Mouse (Mus musculus): ENCODE measurements around the gene Cplx1. TPM values are rescaled to one million over a fixed set of nuclear protein-coding genes. Genes with fewer than 3 reads are reported as not detected.
"Not testable (repeated sequence)": the region's sequence is repeated elsewhere in the genome, so short reads cannot be mapped to it uniquely, and the experiment has no call there.

The Cplx1 gene
- polyA plus RNA-seq, 1 experiment: 0.69 TPM

DNA sequence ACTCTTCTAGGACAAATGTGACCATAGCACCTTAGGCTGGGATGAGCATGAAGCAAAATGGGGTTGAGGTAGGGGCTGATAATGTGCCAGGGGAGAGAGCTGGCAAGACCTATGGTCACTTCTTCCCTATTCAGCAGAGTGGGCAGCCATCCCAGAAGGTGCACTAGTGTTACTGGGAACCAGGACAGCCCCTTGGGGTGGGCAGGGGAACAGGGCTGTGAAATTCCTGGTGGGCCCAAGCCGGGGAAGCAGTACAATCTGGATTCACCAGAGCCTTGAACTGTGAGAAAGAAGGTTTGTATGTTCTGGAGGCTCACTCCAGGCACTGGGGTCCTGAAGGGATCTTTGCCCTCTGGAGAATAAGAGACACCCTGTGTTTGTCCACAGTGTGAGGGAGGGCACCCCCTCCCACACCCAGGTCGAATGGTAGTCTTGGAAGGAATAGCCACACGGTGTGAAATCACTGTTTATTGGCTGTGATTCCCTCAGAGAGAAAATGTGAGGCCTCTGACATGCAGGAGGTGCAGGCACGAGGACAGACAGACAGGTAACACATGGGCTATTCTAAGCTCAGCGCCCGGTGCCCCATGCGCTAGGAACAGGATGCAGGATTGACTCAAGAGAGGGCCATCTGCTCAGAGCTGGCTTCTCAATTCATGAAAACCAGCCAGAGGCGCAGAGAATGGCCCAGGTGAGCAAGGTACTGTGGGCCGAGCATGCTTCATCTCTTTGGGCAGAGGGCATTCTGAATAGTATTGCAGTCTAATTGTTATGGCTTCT lies 31.5 kb downstream of the Cplx1 start:
- Histone ChIP-seq H3K4me3 (ENCODE audit: control insufficient read depth, low read depth, low read length) (no peak overlapping the region), H3K4me1 (ENCODE audit: control insufficient read depth, insufficient read depth, low read length) (no peaks in the 10 kb centered on the region), H3K27ac (ENCODE audit: control insufficient read depth, insufficient read depth, low read depth, low read length) (no peak overlapping the region), H3K36me3 (ENCODE audit: control insufficient read depth, insufficient read depth, low read length) (no peaks in the 10 kb centered on the region), H3K27me3 (ENCODE audit: control insufficient read depth, insufficient read depth, low read length) (no peaks in the 10 kb centered on the region)
- TF ChIP-seq CTCF (IDR thresholded peaks at IDR 0.05; ENCODE audit: control insufficient read depth, insufficient read depth, insufficient replicate concordance, low read depth, low read length) (no peak), POLR2A (IDR thresholded peaks at IDR 0.05; ENCODE audit: control insufficient read depth, low read depth, low read length) (no peak)

DNA sequence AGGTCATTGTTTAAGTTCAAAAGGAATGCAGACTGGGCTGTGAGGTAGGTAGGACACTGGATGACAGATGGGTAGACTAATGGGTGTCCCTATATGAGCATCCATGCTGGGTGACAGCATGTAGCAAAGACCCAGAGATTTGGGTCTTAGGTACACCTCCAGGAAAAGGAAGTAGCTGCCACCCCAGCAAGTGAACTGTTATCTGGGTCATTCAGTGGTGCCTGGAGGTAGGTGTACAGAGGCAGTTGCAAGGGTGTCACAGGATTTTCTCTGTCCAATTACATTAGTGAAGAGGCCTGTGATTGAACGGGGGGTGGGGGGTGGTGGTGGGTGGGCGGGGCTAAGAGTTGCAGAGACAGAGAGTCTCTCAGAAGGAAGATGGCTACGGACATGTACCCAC lies 33.2 kb downstream of the Cplx1 start:
- TF ChIP-seq CTCF (IDR thresholded peaks at IDR 0.05; ENCODE audit: control insufficient read depth, insufficient read depth, insufficient replicate concordance, low read depth, low read length) (no peak), POLR2A (IDR thresholded peaks at IDR 0.05; ENCODE audit: control insufficient read depth, low read depth, low read length) (no peak)
- Histone ChIP-seq H3K27ac (ENCODE audit: control insufficient read depth, insufficient read depth, low read depth, low read length) (no peak overlapping the region), H3K36me3 (ENCODE audit: control insufficient read depth, insufficient read depth, low read length) (no peaks in the 10 kb centered on the region), H3K27me3 (ENCODE audit: control insufficient read depth, insufficient read depth, low read length) (no peaks in the 10 kb centered on the region), H3K4me3 (ENCODE audit: control insufficient read depth, low read depth, low read length) (no peak overlapping the region), H3K4me1 (ENCODE audit: control insufficient read depth, insufficient read depth, low read length) (no peaks in the 10 kb centered on the region)

DNA sequence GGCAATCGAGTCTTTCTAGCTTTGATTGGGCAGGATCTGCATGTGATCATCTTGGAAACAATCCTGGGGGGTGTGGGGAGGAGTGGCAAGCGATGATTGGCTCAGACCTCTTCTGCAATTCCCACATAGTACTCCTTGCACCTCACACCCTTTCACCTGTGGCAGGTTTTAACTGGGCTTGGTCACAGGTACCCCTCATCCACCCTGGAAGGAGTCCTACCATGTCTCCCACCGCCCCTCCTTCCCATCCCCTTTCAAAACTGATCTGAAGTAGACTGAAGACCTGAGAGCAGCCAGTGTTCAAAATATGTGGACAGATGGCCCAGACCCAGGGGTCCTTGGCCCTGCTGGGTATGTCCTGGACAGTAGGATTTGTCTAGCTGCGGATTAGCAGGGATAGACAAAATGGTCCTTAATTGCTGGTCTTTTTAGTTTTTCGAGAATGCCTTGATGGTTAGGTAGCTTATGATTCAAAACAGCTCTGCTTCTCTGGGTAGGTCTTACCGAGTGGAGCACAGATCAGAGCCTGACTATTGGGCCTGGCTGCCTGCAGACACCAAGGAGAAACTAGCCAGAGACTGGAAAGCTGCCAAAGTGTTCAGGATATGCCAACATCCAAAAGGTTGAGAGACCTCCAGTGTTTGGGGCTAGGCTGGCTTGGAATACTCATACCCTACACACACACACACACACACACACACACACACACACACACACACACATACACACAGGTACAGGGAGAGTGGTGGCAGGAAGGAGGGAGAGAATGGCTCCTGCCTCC lies 34.1 kb downstream of the Cplx1 start:
- Histone ChIP-seq H3K4me3 (ENCODE audit: control insufficient read depth, low read depth, low read length) (no peak overlapping the region), H3K4me1 (ENCODE audit: control insufficient read depth, insufficient read depth, low read length) (no peaks in the 10 kb centered on the region)

DNA sequence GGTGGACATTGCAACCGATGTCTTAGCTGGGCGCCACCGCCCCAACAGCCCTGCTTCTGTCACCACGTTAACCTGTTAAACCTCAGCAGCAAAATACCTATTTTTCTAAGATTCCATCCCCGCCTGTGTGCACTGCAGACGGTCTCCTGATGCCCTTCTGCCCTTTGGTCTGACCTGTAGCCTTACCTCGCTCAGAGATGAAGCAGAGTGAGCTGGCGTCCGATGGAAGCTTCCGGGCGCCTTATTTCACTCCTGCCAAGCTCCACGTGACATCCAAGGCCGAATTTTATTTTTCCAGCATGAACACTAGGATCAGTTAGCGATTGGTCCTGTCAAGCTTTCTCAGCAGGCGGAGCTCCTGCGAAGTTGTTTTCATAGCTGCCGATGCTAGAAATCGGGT lies 47.5 kb downstream of the Cplx1 start:
- H3K4me3 ChIP-seq (ENCODE audit: control insufficient read depth, low read depth, low read length): no peak overlapping the region
- H3K4me1 ChIP-seq (ENCODE audit: control insufficient read depth, insufficient read depth, low read length): no peaks in the 10 kb centered on the region
- H3K27me3 ChIP-seq (ENCODE audit: control insufficient read depth, insufficient read depth, low read length): no peaks in the 10 kb centered on the region
- H3K27ac ChIP-seq (ENCODE audit: control insufficient read depth, insufficient read depth, low read depth, low read length): no peak overlapping the region
- H3K36me3 ChIP-seq (ENCODE audit: control insufficient read depth, insufficient read depth, low read length): no peaks in the 10 kb centered on the region; the same call in 1 of the 2 replicates
- TF ChIP-seq CTCF (IDR thresholded peaks at IDR 0.05; ENCODE audit: control insufficient read depth, insufficient read depth, insufficient replicate concordance, low read depth, low read length) (no peak), POLR2A (IDR thresholded peaks at IDR 0.05; ENCODE audit: control insufficient read depth, low read depth, low read length) (no peak)

More for the DNA sequence above, 34.1 kb downstream of the Cplx1 start:
- TF ChIP-seq CTCF (IDR thresholded peaks at IDR 0.05; ENCODE audit: control insufficient read depth, insufficient read depth, insufficient replicate concordance, low read depth, low read length) (no peak), POLR2A (IDR thresholded peaks at IDR 0.05; ENCODE audit: control insufficient read depth, low read depth, low read length) (no peak)
- Histone ChIP-seq H3K36me3 (ENCODE audit: control insufficient read depth, insufficient read depth, low read length) (no peaks in the 10 kb centered on the region), H3K27ac (ENCODE audit: control insufficient read depth, insufficient read depth, low read depth, low read length) (no peak overlapping the region), H3K27me3 (ENCODE audit: control insufficient read depth, insufficient read depth, low read length) (no peaks in the 10 kb centered on the region)

DNA sequence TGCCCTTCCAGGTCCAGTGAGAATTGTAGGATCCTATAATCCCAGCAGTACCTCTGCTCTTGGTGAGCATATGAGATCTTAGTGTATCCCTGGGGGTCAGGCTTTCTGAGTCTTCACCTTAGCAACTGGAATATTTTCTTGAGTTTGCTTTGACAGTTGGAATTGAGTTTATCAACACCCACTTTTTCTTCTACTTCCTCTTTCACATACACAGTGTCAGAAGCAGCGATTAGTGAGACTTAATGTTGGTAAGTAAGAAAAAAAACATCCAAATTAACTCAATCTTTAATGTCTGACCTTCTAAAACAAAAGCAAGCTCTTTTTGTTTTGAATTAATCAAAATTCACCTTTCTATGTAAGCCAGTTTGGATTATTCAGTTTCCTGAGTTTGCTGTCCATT lies 48.3 kb downstream of the Cplx1 start:
- Histone ChIP-seq H3K27ac (ENCODE audit: control insufficient read depth, insufficient read depth, low read depth, low read length) (no peak overlapping the region), H3K4me3 (ENCODE audit: control insufficient read depth, low read depth, low read length) (no peak overlapping the region), H3K36me3 (ENCODE audit: control insufficient read depth, insufficient read depth, low read length) (no peaks in the 10 kb centered on the region; the same call in 1 of the 2 replicates), H3K4me1 (ENCODE audit: control insufficient read depth, insufficient read depth, low read length) (no peaks in the 10 kb centered on the region), H3K27me3 (ENCODE audit: control insufficient read depth, insufficient read depth, low read length) (no peaks in the 10 kb centered on the region)
- TF ChIP-seq POLR2A (IDR thresholded peaks at IDR 0.05; ENCODE audit: control insufficient read depth, low read depth, low read length) (no peak), CTCF (IDR thresholded peaks at IDR 0.05; ENCODE audit: control insufficient read depth, insufficient read depth, insufficient replicate concordance, low read depth, low read length) (no peak)

DNA sequence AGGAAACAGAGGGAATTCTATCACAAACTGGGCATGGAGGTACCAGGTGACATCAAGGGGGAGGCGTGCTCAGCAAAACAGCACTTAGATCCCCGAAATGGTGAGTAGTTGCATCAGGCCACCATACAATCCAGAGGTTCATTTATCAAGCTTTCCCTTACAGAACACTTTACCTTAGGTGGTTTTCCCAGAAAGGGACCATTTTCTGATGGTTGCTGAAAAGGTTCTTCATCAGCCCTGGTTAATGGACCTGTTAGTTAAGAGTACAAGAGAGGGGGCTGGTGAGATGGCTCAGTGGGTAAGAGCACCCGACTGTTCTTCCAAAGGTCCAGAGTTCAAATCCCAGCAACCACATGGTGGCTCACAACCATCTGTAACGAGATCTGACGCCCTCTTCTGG lies 63.7 kb downstream of the Cplx1 start:
- not testable (repeated sequence) for H3K4me3 ChIP-seq (ENCODE audit: control insufficient read depth, low read depth, low read length); H3K27ac ChIP-seq (ENCODE audit: control insufficient read depth, insufficient read depth, low read depth, low read length); H3K4me1 ChIP-seq (ENCODE audit: control insufficient read depth, insufficient read depth, low read length); H3K36me3 ChIP-seq (ENCODE audit: control insufficient read depth, insufficient read depth, low read length); H3K27me3 ChIP-seq (ENCODE audit: control insufficient read depth, insufficient read depth, low read length)

DNA sequence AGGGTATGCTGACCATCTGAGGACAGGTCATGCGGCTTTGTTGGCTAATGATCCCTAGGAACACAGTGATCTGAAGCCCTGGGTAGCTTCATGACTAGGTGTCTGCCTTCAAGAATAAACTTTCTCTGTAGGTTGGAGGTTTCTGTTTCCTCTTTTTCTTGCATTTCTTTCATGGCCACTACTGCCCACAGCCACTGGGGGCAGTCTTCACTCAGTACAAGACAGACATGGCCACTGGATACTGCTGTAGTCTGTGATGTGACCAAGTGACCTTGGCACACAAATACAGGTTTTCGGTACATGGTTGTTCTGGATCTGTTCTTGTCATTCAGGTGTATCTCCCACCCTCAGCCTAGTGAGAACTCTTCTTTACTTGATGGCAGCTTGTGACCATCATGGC lies 64.6 kb downstream of the Cplx1 start:
- TF ChIP-seq POLR2A (IDR thresholded peaks at IDR 0.05; ENCODE audit: control insufficient read depth, low read depth, low read length) (no peak), CTCF (IDR thresholded peaks at IDR 0.05; ENCODE audit: control insufficient read depth, insufficient read depth, insufficient replicate concordance, low read depth, low read length) (peak; percentile 39; the same call in 1 of the 2 replicates)
- Histone ChIP-seq H3K27ac (ENCODE audit: control insufficient read depth, insufficient read depth, low read depth, low read length) (no peak overlapping the region), H3K4me1 (ENCODE audit: control insufficient read depth, insufficient read depth, low read length) (no peaks in the 10 kb centered on the region), H3K27me3 (ENCODE audit: control insufficient read depth, insufficient read depth, low read length) (no peaks in the 10 kb centered on the region), H3K4me3 (ENCODE audit: control insufficient read depth, low read depth, low read length) (no peak overlapping the region), H3K36me3 (ENCODE audit: control insufficient read depth, insufficient read depth, low read length) (no peaks in the 10 kb centered on the region)
